Mouse (Mus musculus): Measurements from ENCODE around the gene Tbc1d8. TPM values are rescaled to one million over a fixed set of nuclear protein-coding genes. Genes with fewer than 3 reads are reported as not detected.

Tbc1d8 gene
- polyA plus RNA-seq, 1 experiment, result not detected

- Histone ChIP-seq H3K4me1 (ENCODE audit: control insufficient read depth, insufficient read depth, low read length) (peaks cover 5% of the 10 kb centered on the region), H3K27ac (ENCODE audit: insufficient read depth, low read depth, low read length) (no peak overlapping the region), H3K4me3 (ENCODE audit: insufficient read depth, low read depth, low read length) (no peak overlapping the region)
- WGBS, result 88% methylated on average over 7 of the region's 7 CpGs
- TF ChIP-seq POLR2A (IDR thresholded peaks at IDR 0.05; ENCODE audit: insufficient read depth, low read depth, low read length), result no peak
- no peak for TF ChIP-seq CTCF (IDR thresholded peaks at IDR 0.05; ENCODE audit: insufficient read depth, low read depth, low read length)
These were observed 9.6 kb downstream of the Tbc1d8 start for GRCm38 (mm10) chr1:39468982-39469381.

- WGBS, result 91% methylated on average over 13 of the region's 13 CpGs
- no peak for TF ChIP-seq POLR2A (IDR thresholded peaks at IDR 0.05; ENCODE audit: insufficient read depth, low read depth, low read length)
- no peak for TF ChIP-seq CTCF (IDR thresholded peaks at IDR 0.05; ENCODE audit: insufficient read depth, low read depth, low read length)
- Histone ChIP-seq H3K4me3 (ENCODE audit: insufficient read depth, low read depth, low read length) (no peak overlapping the region), H3K4me1 (ENCODE audit: control insufficient read depth, insufficient read depth, low read length) (peaks cover 9% of the 10 kb centered on the region), H3K27ac (ENCODE audit: insufficient read depth, low read depth, low read length) (no peak overlapping the region)
These were observed 12.0 kb downstream of the Tbc1d8 start for GRCm38 (mm10) chr1:39466526-39466925.

GRCm38 (mm10) chr1:39464760-39465159, 13.8 kb downstream of the Tbc1d8 start:
- WGBS, result 97% methylated on average over 3 of the region's 3 CpGs
- no peak overlapping the region for H3K27ac ChIP-seq (ENCODE audit: insufficient read depth, low read depth, low read length)
- H3K4me3 ChIP-seq (ENCODE audit: insufficient read depth, low read depth, low read length), result no peak overlapping the region
- peaks cover 9% of the 10 kb centered on the region for H3K4me1 ChIP-seq (ENCODE audit: control insufficient read depth, insufficient read depth, low read length)
- no peak for TF ChIP-seq CTCF (IDR thresholded peaks at IDR 0.05; ENCODE audit: insufficient read depth, low read depth, low read length)

GRCm38 (mm10) chr1:39462937-39463444, 15.6 kb downstream of the Tbc1d8 start:
- Histone ChIP-seq H3K4me1 (ENCODE audit: control insufficient read depth, insufficient read depth, low read length) (peaks cover 9% of the 10 kb centered on the region), H3K27ac (ENCODE audit: insufficient read depth, low read depth, low read length) (no peak overlapping the region), H3K4me3 (ENCODE audit: insufficient read depth, low read depth, low read length) (no peak overlapping the region)
- no peak for TF ChIP-seq POLR2A (IDR thresholded peaks at IDR 0.05; ENCODE audit: insufficient read depth, low read depth, low read length)
- no peak for TF ChIP-seq CTCF (IDR thresholded peaks at IDR 0.05; ENCODE audit: insufficient read depth, low read depth, low read length)
- WGBS, result 86% methylated on average over 6 of the region's 6 CpGs

- 87% methylated on average over 13 of the region's 13 CpGs for WGBS
- Histone ChIP-seq H3K27ac (ENCODE audit: insufficient read depth, low read depth, low read length) (no peak overlapping the region), H3K4me3 (ENCODE audit: insufficient read depth, low read depth, low read length) (no peak overlapping the region), H3K4me1 (ENCODE audit: control insufficient read depth, insufficient read depth, low read length) (peaks cover 9% of the 10 kb centered on the region)
- TF ChIP-seq CTCF (IDR thresholded peaks at IDR 0.05; ENCODE audit: insufficient read depth, low read depth, low read length), result no peak
- TF ChIP-seq POLR2A (IDR thresholded peaks at IDR 0.05; ENCODE audit: insufficient read depth, low read depth, low read length), result no peak
These were observed 16.5 kb downstream of the Tbc1d8 start for GRCm38 (mm10) chr1:39462036-39462435.

GRCm38 (mm10) chr1:39460495-39460894, 18.1 kb downstream of the Tbc1d8 start:
- Histone ChIP-seq H3K27ac (ENCODE audit: insufficient read depth, low read depth, low read length) (no peak overlapping the region), H3K4me3 (ENCODE audit: insufficient read depth, low read depth, low read length) (no peak overlapping the region), H3K4me1 (ENCODE audit: control insufficient read depth, insufficient read depth, low read length) (peaks cover 14% of the 10 kb centered on the region)
- 58% methylated on average over 5 of the region's 5 CpGs for WGBS
- TF ChIP-seq POLR2A (IDR thresholded peaks at IDR 0.05; ENCODE audit: insufficient read depth, low read depth, low read length) (no peak), CTCF (IDR thresholded peaks at IDR 0.05; ENCODE audit: insufficient read depth, low read depth, low read length) (no peak)

GRCm38 (mm10) chr1:39457887-39458874, 20.4 kb downstream of the Tbc1d8 start:
- TF ChIP-seq CTCF (IDR thresholded peaks at IDR 0.05; ENCODE audit: insufficient read depth, low read depth, low read length), result no peak
- no peak overlapping the region for H3K27ac ChIP-seq (ENCODE audit: insufficient read depth, low read depth, low read length)
- H3K4me3 ChIP-seq (ENCODE audit: insufficient read depth, low read depth, low read length), result no peak overlapping the region
- H3K4me1 ChIP-seq (ENCODE audit: control insufficient read depth, insufficient read depth, low read length), result peaks cover 19% of the 10 kb centered on the region
- 87% methylated on average over 13 of the region's 13 CpGs for WGBS

- TF ChIP-seq CTCF (IDR thresholded peaks at IDR 0.05; ENCODE audit: insufficient read depth, low read depth, low read length), result no peak
- TF ChIP-seq POLR2A (IDR thresholded peaks at IDR 0.05; ENCODE audit: insufficient read depth, low read depth, low read length), result no peak
- 81% methylated on average over 5 of the region's 5 CpGs for WGBS
- no peak overlapping the region for H3K4me3 ChIP-seq (ENCODE audit: insufficient read depth, low read depth, low read length)
- peaks cover 19% of the 10 kb centered on the region for H3K4me1 ChIP-seq (ENCODE audit: control insufficient read depth, insufficient read depth, low read length)
- H3K27ac ChIP-seq (ENCODE audit: insufficient read depth, low read depth, low read length), result no peak overlapping the region
These were observed 22.1 kb downstream of the Tbc1d8 start for GRCm38 (mm10) chr1:39456421-39456853.

GRCm38 (mm10) chr1:39455350-39456023, 23.1 kb downstream of the Tbc1d8 start:
- TF ChIP-seq CTCF (IDR thresholded peaks at IDR 0.05; ENCODE audit: insufficient read depth, low read depth, low read length), result no peak
- TF ChIP-seq POLR2A (IDR thresholded peaks at IDR 0.05; ENCODE audit: insufficient read depth, low read depth, low read length), result no peak
- Histone ChIP-seq H3K4me3 (ENCODE audit: insufficient read depth, low read depth, low read length) (no peak overlapping the region), H3K27ac (ENCODE audit: insufficient read depth, low read depth, low read length) (no peak overlapping the region), H3K4me1 (ENCODE audit: control insufficient read depth, insufficient read depth, low read length) (peaks cover 24% of the 10 kb centered on the region)
- 74% methylated on average over 23 of the region's 23 CpGs for WGBS
